17 mouse cellular contexts compared by ENCODE assay signal in the genomic region with DNA sequence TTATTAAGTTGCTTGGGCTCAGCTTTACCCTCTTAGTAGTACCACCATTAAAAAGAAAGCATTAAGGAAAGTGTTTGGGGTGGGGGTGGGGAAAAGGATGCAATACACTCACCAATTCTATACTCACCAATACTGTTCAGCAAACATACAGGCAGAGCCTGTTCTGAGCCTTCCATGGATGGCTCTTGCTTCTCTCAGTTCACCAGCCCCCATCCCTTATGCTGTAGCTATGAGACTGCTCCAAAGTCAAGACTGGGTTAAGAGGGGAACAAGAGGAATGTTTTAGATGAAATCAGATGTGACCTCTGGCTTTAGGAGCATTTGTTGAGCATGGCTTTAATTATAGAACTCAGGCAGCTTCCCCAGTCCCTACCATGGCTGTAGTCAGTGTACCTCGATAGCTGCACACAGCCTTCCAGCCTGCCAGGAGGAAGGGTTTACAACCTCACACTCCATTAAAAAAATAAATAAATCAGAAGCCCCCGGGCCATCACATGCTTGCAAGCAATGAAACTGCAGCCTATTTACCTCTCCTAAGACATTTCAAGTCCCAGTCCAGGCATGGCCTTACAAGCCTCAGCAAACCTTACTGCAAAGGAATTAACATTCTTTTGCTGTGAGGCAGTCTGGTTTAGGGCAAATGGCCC.
DNase-seq lines count a peak whose midpoint lies in the region; ATAC-seq lines count a peak whose summit lies in the region.
"Had no signal": no experiment of that assay in that cellular context is flagged by ENCODE, and none has a peak within 500 bp of the region (broad histone marks: within the 10 kb centered on the region; RNA-seq: fewer than 3 reads in every experiment).

No protein-coding gene starts in this region.

- H3K4me3 ChIP-seq in kidney, embryonic 14.5 days (ENCODE audit: low read length) = no peak overlapping the region
- H3K4me3 ChIP-seq in embryonic facial prominence, embryonic 14.5 days (ENCODE audit: low read depth, low read length) = no peak overlapping the region
- no peak overlapping the region for H3K4me3 ChIP-seq in limb, embryonic 15.5 days
- H3K4me3 ChIP-seq: midbrain, embryonic 12.5 days; neural tube, embryonic 12.5 days had no signal

- no peaks in the 10 kb centered on the region for H3K36me3 ChIP-seq in kidney, embryonic 14.5 days (ENCODE audit: control insufficient read depth, insufficient read depth, low read length)
- H3K36me3 ChIP-seq in embryonic facial prominence, embryonic 14.5 days (ENCODE audit: control insufficient read depth, insufficient read depth, low read length) = no peaks in the 10 kb centered on the region
- no peaks in the 10 kb centered on the region for H3K36me3 ChIP-seq in limb, embryonic 15.5 days
- H3K36me3 ChIP-seq: midbrain, embryonic 12.5 days; neural tube, embryonic 12.5 days had no signal

- no peaks in the 10 kb centered on the region for H3K4me1 ChIP-seq in kidney, embryonic 14.5 days (ENCODE audit: control insufficient read depth, insufficient read depth, low read length)
- no peaks in the 10 kb centered on the region for H3K4me1 ChIP-seq in embryonic facial prominence, embryonic 14.5 days (ENCODE audit: control insufficient read depth, insufficient read depth, low read length)
- H3K4me1 ChIP-seq in limb, embryonic 15.5 days = peaks cover 8% of the 10 kb centered on the region

- no peak overlapping the region for H3K4me2 ChIP-seq in kidney, embryonic 14.5 days (replicated peaks; ENCODE audit: low read depth, low read length)
- no peak overlapping the region for H3K4me2 ChIP-seq in embryonic facial prominence, embryonic 14.5 days (ENCODE audit: low read depth, low read length)
- H3K4me2 ChIP-seq in limb, embryonic 15.5 days = no peak overlapping the region
- H3K4me2 ChIP-seq: heart, embryonic 11.5 days; liver, embryonic 11.5 days; midbrain, embryonic 12.5 days; neural tube, embryonic 12.5 days had no signal

- intact Hi-C loops in left cerebral cortex, postnatal 25 days (cut with DNase I) = no loop called here

- no peaks in the 10 kb centered on the region for H3K27me3 ChIP-seq in kidney, embryonic 14.5 days (ENCODE audit: control insufficient read depth, insufficient read depth, low read length)
- no peaks in the 10 kb centered on the region for H3K27me3 ChIP-seq in embryonic facial prominence, embryonic 14.5 days (replicated peaks; ENCODE audit: control insufficient read depth, insufficient read depth, low read length)
- no peaks in the 10 kb centered on the region for H3K27me3 ChIP-seq in limb, embryonic 15.5 days
- H3K27me3 ChIP-seq: midbrain, embryonic 12.5 days; neural tube, embryonic 12.5 days had no signal

- H3K9ac ChIP-seq in kidney, embryonic 14.5 days (ENCODE audit: low read depth, low read length) = no peak overlapping the region
- no peak overlapping the region for H3K9ac ChIP-seq in embryonic facial prominence, embryonic 14.5 days (ENCODE audit: low read depth, low read length)
- no peak overlapping the region for H3K9ac ChIP-seq in limb, embryonic 15.5 days
- H3K9ac ChIP-seq: midbrain, embryonic 12.5 days; neural tube, embryonic 12.5 days had no signal

- H3K27ac ChIP-seq in kidney, embryonic 14.5 days (ENCODE audit: low read depth, low read length) = no peak overlapping the region
- H3K27ac ChIP-seq in embryonic facial prominence, embryonic 14.5 days (replicated peaks; ENCODE audit: low read depth, low read length) = peak overlapping the region; percentile 22; the same call in 1 of the 2 replicates
- peak overlapping the region; percentile 64 for H3K27ac ChIP-seq in limb, embryonic 15.5 days
- H3K27ac ChIP-seq: midbrain, embryonic 12.5 days; neural tube, embryonic 12.5 days had no signal

- H3K9me3 ChIP-seq in kidney, embryonic 14.5 days (ENCODE audit: control insufficient read depth, low read length) = no peaks in the 10 kb centered on the region
- H3K9me3 ChIP-seq in embryonic facial prominence, embryonic 14.5 days (ENCODE audit: control insufficient read depth, low read length) = no peaks in the 10 kb centered on the region
- H3K9me3 ChIP-seq in limb, embryonic 15.5 days = no peaks in the 10 kb centered on the region
- H3K9me3 ChIP-seq: midbrain, embryonic 12.5 days; neural tube, embryonic 12.5 days had no signal

- DNase-seq in kidney, adult 11 months = no peak
- DNase-seq in embryo, embryonic 10 days (ENCODE audit: low spot score) = peak; percentile 72
- DNase-seq in embryonic facial prominence, embryonic 14.5 days (ENCODE audit: low spot score) = peak; percentile 83
- DNase-seq in left cerebral cortex, postnatal 25 days (ENCODE audit: low spot score in 2 of 2) = no peak
- DNase-seq in frontal cortex, postnatal 10 days (ENCODE audit: low spot score in 2 of 2) = no peak
- DNase-seq in natural killer cell, adult 2 months (ENCODE audit: low spot score in 2 of 2) = no peak
- DNase-seq: cerebellum, adult 18-20 months; kidney, adult 8-10 months; layer of hippocampus, adult 9-11 months; right cerebral cortex, postnatal 14 days; thymus, postnatal 25 days had no signal

- peak; percentile 71 for ATAC-seq in kidney, embryonic 14.5 days (ENCODE audit: low FRiP score, low TSS enrichment)
- peak; percentile 86 for ATAC-seq in embryonic facial prominence, embryonic 14.5 days (ENCODE audit: low read depth)
- ATAC-seq in limb, embryonic 15.5 days (ENCODE audit: insufficient number of reproducible peaks, low FRiP score, low TSS enrichment, low read depth) = peak; percentile 84

- 4% methylated on average over 2 of the region's 2 CpGs for WGBS in kidney, embryonic 14.5 days
- WGBS in embryonic facial prominence, embryonic 14.5 days = 15% methylated on average over 2 of the region's 2 CpGs
- 3% methylated on average over 2 of the region's 2 CpGs for WGBS in limb, embryonic 15.5 days

Comparison
In these comparisons a context has a peak if more than half of its experiments do, and no peak if none do; other contexts are left out.
1. DNase-seq: peak in embryo, embryonic 10 days (single experiment) and embryonic facial prominence, embryonic 14.5 days (single experiment); none in kidney, adult 11 months (single experiment), left cerebral cortex, postnatal 25 days (0 of 2), frontal cortex, postnatal 10 days (0 of 2) and natural killer cell, adult 2 months (0 of 2).
2. Peak in every context shown above with its lines, with median percentiles within 50 percentile points of each other: ATAC-seq.